ENCODE assay signal across 8 mouse cellular contexts in genomic region chr13:3610795-3611438, GRCm38 (mm10). TPM values are rescaled to one million over a fixed set of nuclear protein-coding genes. Genes with fewer than 3 reads are reported as not detected.
DNase-seq lines count a peak whose midpoint lies in the region; ATAC-seq and TF ChIP-seq lines count a peak whose summit lies in the region.

Gene Fam208b, minus strand, starts transcription at chr13:3611108.

- H3K27me3 ChIP-seq in E14TG2a.4 (ENCODE audit: insufficient read depth, low read length) = peaks cover 8% of the 10 kb centered on the region
- 0 out of 2 replicates have a peak, but pooled peaks cover 7% of the 10 kb centered on the region for H3K27me3 ChIP-seq in forebrain, embryonic 12.5 days
- H3K27me3 ChIP-seq in heart, postnatal 0 days (ENCODE audit: control insufficient read depth, insufficient read depth, low read length) = no peaks in the 10 kb centered on the region
- H3K27me3 ChIP-seq in liver, embryonic 16.5 days (ENCODE audit: control insufficient read depth, insufficient read depth, low read depth, low read length) = no peaks in the 10 kb centered on the region
- H3K27me3 ChIP-seq in neural tube, embryonic 13.5 days = peaks cover 15% of the 10 kb centered on the region
- H3K27me3 ChIP-seq in testis, adult 2 months (ENCODE audit: control insufficient read depth, insufficient read depth, low read length) = no peaks in the 10 kb centered on the region

- 0 out of 2 replicates have a peak, but pooled peaks cover 3% of the 10 kb centered on the region for H3K4me1 ChIP-seq in E14TG2a.4 (replicated peaks; ENCODE audit: low read depth, low read length)
- H3K4me1 ChIP-seq in forebrain, embryonic 12.5 days = peaks cover 3% of the 10 kb centered on the region; the same call in 1 of the 2 replicates
- no peaks in the 10 kb centered on the region; the same call in 1 of the 2 replicates for H3K4me1 ChIP-seq in heart, postnatal 0 days (ENCODE audit: control insufficient read depth, insufficient read depth)
- peaks cover 3% of the 10 kb centered on the region for H3K4me1 ChIP-seq in liver, embryonic 16.5 days (ENCODE audit: control insufficient read depth, low read depth, low read length)
- H3K4me1 ChIP-seq in neural tube, embryonic 13.5 days (replicated peaks) = peaks cover 12% of the 10 kb centered on the region
- no peaks in the 10 kb centered on the region; the same call in 1 of the 2 replicates for H3K4me1 ChIP-seq in testis, adult 2 months (ENCODE audit: control insufficient read depth, insufficient read depth, low read length)

- peak; percentile 97 for DNase-seq in c-Kit-positive CD71-positive TER-119-positive erythroid progenitor cells, embryonic 14.5 days (ENCODE audit: low spot score)
- DNase-seq in heart, postnatal 0 days (ENCODE audit: low spot score) = peak; percentile 99
- DNase-seq in kidney, postnatal 4 days = peak; percentile 98 to 99

- peak within 1 kb of the TSS; percentile 88 for H3K4me3 ChIP-seq in E14TG2a.4 (replicated peaks; ENCODE audit: low read length)
- H3K4me3 ChIP-seq in forebrain, embryonic 12.5 days (replicated peaks) = peak within 1 kb of the TSS; percentile 93
- H3K4me3 ChIP-seq in heart, postnatal 0 days (ENCODE audit: low read depth, low read length) = peak within 1 kb of the TSS; percentile 89
- peak within 1 kb of the TSS; percentile 97 for H3K4me3 ChIP-seq in liver, embryonic 16.5 days (ENCODE audit: low read depth, low read length)
- H3K4me3 ChIP-seq in neural tube, embryonic 13.5 days = peak within 1 kb of the TSS; percentile 99
- peak within 1 kb of the TSS; percentile 100 for H3K4me3 ChIP-seq in testis, adult 2 months (ENCODE audit: control insufficient read depth, low read depth, low read length)

- peak within 1 kb of the TSS; percentile 76 for H3K4me2 ChIP-seq in forebrain, embryonic 12.5 days
- H3K4me2 ChIP-seq in heart, postnatal 0 days (ENCODE audit: low read depth, low read length) = peak within 1 kb of the TSS; percentile 89
- H3K4me2 ChIP-seq in liver, embryonic 16.5 days (ENCODE audit: low read depth, low read length) = peak within 1 kb of the TSS; percentile 89
- peak within 1 kb of the TSS; percentile 87 for H3K4me2 ChIP-seq in neural tube, embryonic 13.5 days

- peak within 1 kb of the TSS; percentile 85 for H3K9ac ChIP-seq in forebrain, embryonic 12.5 days
- peak within 1 kb of the TSS; percentile 76 for H3K9ac ChIP-seq in heart, postnatal 0 days (replicated peaks; ENCODE audit: low read depth, low read length)
- peak within 1 kb of the TSS; percentile 88 for H3K9ac ChIP-seq in liver, embryonic 16.5 days (ENCODE audit: low read depth, low read length)
- peak within 1 kb of the TSS; percentile 90 for H3K9ac ChIP-seq in neural tube, embryonic 13.5 days

- TF ChIP-seq POLR2A in testis, adult 2 months (IDR thresholded peaks at IDR 0.05; ENCODE audit: control insufficient read depth, low read depth, low read length) = peak; percentile 84

- no peaks in the 10 kb centered on the region for H3K36me3 ChIP-seq in E14TG2a.4 (ENCODE audit: insufficient read depth, low read length)
- no peaks in the 10 kb centered on the region for H3K36me3 ChIP-seq in forebrain, embryonic 12.5 days (replicated peaks)
- no peaks in the 10 kb centered on the region for H3K36me3 ChIP-seq in heart, postnatal 0 days (replicated peaks; ENCODE audit: control insufficient read depth, insufficient read depth, low read length)
- H3K36me3 ChIP-seq in liver, embryonic 16.5 days (ENCODE audit: control insufficient read depth, insufficient read depth) = no peaks in the 10 kb centered on the region
- H3K36me3 ChIP-seq in neural tube, embryonic 13.5 days = no peaks in the 10 kb centered on the region
- H3K36me3 ChIP-seq in testis, adult 2 months (ENCODE audit: control insufficient read depth, insufficient read depth, low read length) = no peaks in the 10 kb centered on the region

- peak; percentile 99 for ATAC-seq in forebrain, embryonic 12.5 days (ENCODE audit: low FRiP score)
- ATAC-seq in heart, postnatal 0 days (ENCODE audit: insufficient read depth, low read depth) = peak; percentile 99
- peak; percentile 99 for ATAC-seq in liver, embryonic 16.5 days (ENCODE audit: low read depth)
- peak; percentile 99 for ATAC-seq in neural tube, embryonic 13.5 days (ENCODE audit: low read depth)

- under 1% methylated on average over 58 of the region's 58 CpGs for WGBS in forebrain, embryonic 12.5 days
- WGBS in heart, postnatal 0 days = under 1% methylated on average over 58 of the region's 58 CpGs
- under 1% methylated on average over 58 of the region's 58 CpGs for WGBS in liver, embryonic 16.5 days (ENCODE audit: insufficient replicate concordance)
- under 1% methylated on average over 58 of the region's 58 CpGs for WGBS in neural tube, embryonic 13.5 days

- TF ChIP-seq CTCF in E14TG2a.4 (conservative IDR thresholded peaks at IDR 0.05; ENCODE audit: low read length) = no peak
- no peak for TF ChIP-seq CTCF in heart, postnatal 0 days (IDR thresholded peaks at IDR 0.05; ENCODE audit: low read depth)
- no peak for TF ChIP-seq CTCF in testis, adult 2 months (IDR thresholded peaks at IDR 0.05; ENCODE audit: control insufficient read depth, insufficient read depth, insufficient replicate concordance, low read depth, low read length)

- peak; percentile 94 for TF ChIP-seq EP300 in heart, postnatal 0 days (IDR thresholded peaks at IDR 0.05; ENCODE audit: low read depth)

- H3K27ac ChIP-seq in forebrain, embryonic 12.5 days = peak within 1 kb of the TSS; percentile 95
- H3K27ac ChIP-seq in heart, postnatal 0 days (ENCODE audit: low read depth) = peak within 1 kb of the TSS; percentile 95
- peak within 1 kb of the TSS; percentile 90 for H3K27ac ChIP-seq in liver, embryonic 16.5 days (ENCODE audit: low read length)
- peak within 1 kb of the TSS; percentile 91 for H3K27ac ChIP-seq in neural tube, embryonic 13.5 days (replicated peaks)
- H3K27ac ChIP-seq in testis, adult 2 months (ENCODE audit: control insufficient read depth, insufficient read depth, low read depth, low read length) = peak within 1 kb of the TSS; percentile 100

- peaks cover 39% of the 10 kb centered on the region for H3K9me3 ChIP-seq in E14TG2a.4 (ENCODE audit: low read length)
- 0 out of 2 replicates have a peak, but pooled peaks cover 2% of the 10 kb centered on the region for H3K9me3 ChIP-seq in forebrain, embryonic 12.5 days
- H3K9me3 ChIP-seq in heart, postnatal 0 days (replicated peaks; ENCODE audit: control insufficient read depth, low read length) = no peaks in the 10 kb centered on the region
- no peaks in the 10 kb centered on the region for H3K9me3 ChIP-seq in liver, embryonic 16.5 days (replicated peaks; ENCODE audit: control insufficient read depth, low read length)
- no peaks in the 10 kb centered on the region for H3K9me3 ChIP-seq in neural tube, embryonic 13.5 days

RNA-seq across cellular contexts. Expression of gene Fam208b, which starts in this region (rescaled TPM):
- polyA plus RNA-seq in forebrain, embryonic 12.5 days (2016; fragmentation: Nextera tagmentation; extraction: Ambion mirVana) = 26.1 and 29.8 TPM in 2 replicates
- 9.8 and 11.2 TPM in 2 replicates for total RNA-seq in heart, postnatal 0 days (2014; rRNA removed; ENCODE audit: low replicate concordance)
- polyA plus RNA-seq in heart, postnatal 0 days (2015; fragmentation: Nextera tagmentation; extraction: Ambion mirVana) = 4.4 and 5.0 TPM in 2 replicates
- polyA plus RNA-seq in liver, embryonic 16.5 days (2015; fragmentation: Nextera tagmentation; extraction: Ambion mirVana) = 2.9 and 3.2 TPM in 2 replicates
- 15.3 and 17.3 TPM in 2 replicates for polyA plus RNA-seq in neural tube, embryonic 13.5 days (2015; fragmentation: Nextera tagmentation; extraction: Ambion mirVana)
- polyA plus RNA-seq in testis, adult 2 months (2012; rRNA removed) = 20.9 and 25.5 TPM in 2 replicates

Comparison
In these comparisons a context has a peak if more than half of its experiments do, and no peak if none do; other contexts are left out.
1. Peak in every context shown above with its lines: DNase-seq, ATAC-seq, H3K4me3 ChIP-seq and H3K27ac ChIP-seq.